8 mouse cellular contexts compared by ENCODE assay signal in genomic region chr12:86082481-86083012, GRCm38 (mm10). TPM values are rescaled to one million over a fixed set of nuclear protein-coding genes. Genes with fewer than 3 reads are reported as not detected.
DNase-seq lines count a peak whose midpoint lies in the region; ATAC-seq and TF ChIP-seq lines count a peak whose summit lies in the region.

Gene Ift43, plus strand, starts transcription at chr12:86082541.

- H3K9ac ChIP-seq in embryonic facial prominence, embryonic 13.5 days = peak within 1 kb of the TSS; percentile 76
- peak within 1 kb of the TSS; percentile 27 for H3K9ac ChIP-seq in liver, adult 2 months (ENCODE audit: low read depth, low read length)

- no peak for ATAC-seq in embryonic facial prominence, embryonic 13.5 days (ENCODE audit: insufficient number of reproducible peaks, insufficient read depth, low FRiP score, low TSS enrichment, low read depth)

- no peaks in the 10 kb centered on the region for H3K9me3 ChIP-seq in embryonic facial prominence, embryonic 13.5 days

- DNase-seq in 3134 (ENCODE audit: extremely low read depth, insufficient read length, low spot score) = peak; percentile 91
- DNase-seq in adrenal gland, postnatal 25 days = peak; percentile 84
- DNase-seq in heart, adult 9 months (ENCODE audit: low spot score in 2 of 2) = peak; percentile 76 to 84
- DNase-seq in kidney, adult 9 months = peak; percentile 84
- peak; percentile 77 for DNase-seq in liver, adult 2 months (ENCODE audit: extremely low read depth, low read depth, low spot score)
- peak; percentile 24 to 35 for DNase-seq in natural killer cell, adult 2 months (ENCODE audit: low spot score in 2 of 2)
- peak; percentile 78 for DNase-seq in testis, postnatal 14 days (ENCODE audit: low spot score)

- H3K79me2 ChIP-seq in liver, adult 2 months (ENCODE audit: control insufficient read depth, insufficient read depth, low read length) = no peaks in the 10 kb centered on the region

- peaks cover 19% of the 10 kb centered on the region for H3K36me3 ChIP-seq in embryonic facial prominence, embryonic 13.5 days
- H3K36me3 ChIP-seq in liver, adult 2 months (ENCODE audit: control insufficient read depth, insufficient read depth, low read length) = no peaks in the 10 kb centered on the region

- TF ChIP-seq CTCF in liver, adult 2 months (IDR thresholded peaks at IDR 0.05; ENCODE audit: low read depth, low read length) = no peak

- no peaks in the 10 kb centered on the region for H3K27me3 ChIP-seq in embryonic facial prominence, embryonic 13.5 days
- H3K27me3 ChIP-seq in liver, adult 2 months (ENCODE audit: control insufficient read depth, insufficient read depth, low read length) = 0 out of 2 replicates have a peak, but pooled peaks cover 2% of the 10 kb centered on the region

- H3K4me3 ChIP-seq in embryonic facial prominence, embryonic 13.5 days = peak within 1 kb of the TSS; percentile 71
- peak within 1 kb of the TSS; percentile 75 for H3K4me3 ChIP-seq in liver, adult 2 months (ENCODE audit: insufficient read depth, low read depth, low read length)

- TF ChIP-seq POLR2A in liver, adult 2 months (IDR thresholded peaks at IDR 0.05; ENCODE audit: extremely low read depth, insufficient read depth, low read length) = 0 out of 2 replicates have a peak, but pooled peaks have one; percentile 29

- peak within 1 kb of the TSS; percentile 57; the same call in 1 of the 2 replicates for H3K27ac ChIP-seq in embryonic facial prominence, embryonic 13.5 days
- peak within 1 kb of the TSS; percentile 51 for H3K27ac ChIP-seq in liver, adult 2 months (replicated peaks; ENCODE audit: insufficient read depth, low read depth, low read length)

- under 1% methylated on average over 35 of the region's 35 CpGs for WGBS in embryonic facial prominence, embryonic 13.5 days
- WGBS in liver, adult 2 months = under 1% methylated on average over 35 of the region's 35 CpGs

- H3K4me2 ChIP-seq in embryonic facial prominence, embryonic 13.5 days = peak within 1 kb of the TSS; percentile 83

- peaks cover 17% of the 10 kb centered on the region for H3K4me1 ChIP-seq in embryonic facial prominence, embryonic 13.5 days
- peaks cover 2% of the 10 kb centered on the region; the same call in 1 of the 2 replicates for H3K4me1 ChIP-seq in liver, adult 2 months (ENCODE audit: control insufficient read depth, insufficient read depth, low read length)

RNA-seq across cellular contexts. Expression of gene Ift43, which starts in this region (rescaled TPM):
- 21.6 and 27.4 TPM in 2 replicates for total RNA-seq in adrenal gland, postnatal 25 days (2021)
- polyA plus RNA-seq in embryonic facial prominence, embryonic 13.5 days (2015; fragmentation: Nextera tagmentation; extraction: Ambion mirVana) = 80.3 and 90.9 TPM in 2 replicates
- total RNA-seq in liver, adult 2 months (2014; rRNA removed) = 3.5 and 6.0 TPM in 2 replicates
- 3.9 and 4.5 TPM in 2 replicates for polyA plus RNA-seq in liver, adult 2 months (2012; rRNA removed)

Comparison
In these comparisons a context has a peak if more than half of its experiments do, and no peak if none do; other contexts are left out.
1. RNA of gene Ift43 (polyA plus RNA-seq): 80.3 to 90.9 TPM in embryonic facial prominence, embryonic 13.5 days; 3.9 to 4.5 TPM in liver, adult 2 months; every median in the first group is over 10 times any median in the second.
2. DNase-seq: peak in every context shown above with its lines; median percentile 91 in 3134; 84 in adrenal gland, postnatal 25 days; 84 in kidney, adult 9 months; 80 in heart, adult 9 months; 78 in testis, postnatal 14 days; 77 in liver, adult 2 months; 30 in natural killer cell, adult 2 months.